Mouse (Mus musculus) limb, embryonic 11.5 days (tissue): Measurements from ENCODE around the gene Ugt1a7c. TPM values are rescaled to one million over a fixed set of nuclear protein-coding genes. Genes with fewer than 3 reads are reported as not detected.
"Not testable (repeated sequence)": the region's sequence is repeated elsewhere in the genome, so short reads cannot be mapped to it uniquely, and the experiment has no call there.

Experiments
- ATAC-seq: fragments of 200-750 bp; cut with Nextera tagmentation; 2 replicates; pipeline ENCODE4 v1.8.0; 2017; ENCODE audit warnings: low read depth; ENCODE audit not compliant: insufficient number of reproducible peaks, low FRiP score, low TSS enrichment
- DNase-seq: peaks from one replicate; pipeline ENCODE4 v3.0.0-alpha.2; 2015; ENCODE audit warnings: low spot score
- H3K27ac ChIP-seq: fragments of 300-500 bp; sonication (generic); replicated peaks from 2 replicates; pipeline ENCODE4 v1.5.1; 2014; ENCODE audit warnings: low read depth, mild to moderate bottlenecking, low read length
- H3K27me3 ChIP-seq: fragments of 300-500 bp; sonication (generic); 2 replicates; pipeline ENCODE4 v1.6.1; 2014; ENCODE audit warnings: mild to moderate bottlenecking, low read length, mixed read lengths; ENCODE audit not compliant: control insufficient read depth, insufficient read depth
- H3K36me3 ChIP-seq: fragments of 300-500 bp; sonication (generic); 2 replicates; pipeline ENCODE4 v1.6.1; 2014; ENCODE audit warnings: mild to moderate bottlenecking, low read length, moderate library complexity, mixed read lengths; ENCODE audit not compliant: control insufficient read depth, insufficient read depth
- H3K4me1 ChIP-seq: fragments of 300-500 bp; sonication (generic); 2 replicates; pipeline ENCODE4 v1.6.1; 2014; ENCODE audit warnings: low read length, mixed read lengths; ENCODE audit not compliant: control insufficient read depth, insufficient read depth
- H3K4me2 ChIP-seq: fragments of 300-500 bp; sonication (generic); 2 replicates; pipeline ENCODE4 v1.6.1; 2014; ENCODE audit warnings: low read depth, mild to moderate bottlenecking, moderate library complexity; ENCODE audit not compliant: severe bottlenecking
- H3K4me3 ChIP-seq: fragments of 300-500 bp; sonication (generic); 2 replicates; pipeline ENCODE4 v1.5.1; 2014; ENCODE audit warnings: low read depth, low read length
- H3K9ac ChIP-seq: fragments of 300-500 bp; sonication (generic); 2 replicates; pipeline ENCODE4 v1.6.1; 2014; ENCODE audit warnings: mild to moderate bottlenecking, low read length
- H3K9me3 ChIP-seq: fragments of 300-500 bp; sonication (generic); 2 replicates; pipeline ENCODE4 v1.6.1; 2016; ENCODE audit warnings: low read length; ENCODE audit not compliant: control insufficient read depth
- WGBS: fragments of 180-500 bp; shearing (Covaris S2); extraction: QIAGEN DNeasy Blood & Tissue Kit; methylation state at CpG from one replicate; pipeline ENCODE4 v1.1.7; 2014; 5-methylcytosine and 5-hydroxymethylcytosine counted together
- polyA plus RNA-seq: library from polyadenylated mRNA; unstranded; fragments of >200 nt; fragmentation: Nextera tagmentation; extraction: Ambion mirVana; gene quantifications from 2 replicates; pipeline ENCODE4 v1.2.1, GENCODE M21; 2014

The Ugt1a7c gene
- polyA plus RNA-seq, 1 experiment from 2014 or later = 0.79 TPM

GRCm38 (mm10) chr1:88103697-88104468 is 9.0 kb downstream of the Ugt1a7c start:
- not testable (repeated sequence) for DNase-seq, H3K4me1 ChIP-seq, H3K27ac ChIP-seq, H3K4me3 ChIP-seq, H3K9me3 ChIP-seq, H3K36me3 ChIP-seq, H3K4me2 ChIP-seq, H3K27me3 ChIP-seq, ATAC-seq, H3K9ac ChIP-seq
- WGBS = 77% methylated on average over 4 of the region's 5 CpGs

- Histone ChIP-seq H3K9me3 (no peaks in the 10 kb centered on the region), H3K27ac (no peak overlapping the region), H3K27me3 (no peaks in the 10 kb centered on the region), H3K9ac (no peak overlapping the region), H3K4me1 (no peaks in the 10 kb centered on the region), H3K4me3 (no peak overlapping the region), H3K36me3 (no peaks in the 10 kb centered on the region), H3K4me2 (no peak overlapping the region)
- DNase-seq (no peak), ATAC-seq (no peak)
- 93% methylated on average over 1 of the region's 1 CpGs for WGBS
Observed at GRCm38 (mm10) chr1:88104667-88105430, 10.0 kb downstream of the Ugt1a7c start.

- H3K27me3 ChIP-seq = no peaks in the 10 kb centered on the region
- no peak overlapping the region for H3K27ac ChIP-seq
- H3K4me3 ChIP-seq = no peak overlapping the region
- no peaks in the 10 kb centered on the region for H3K36me3 ChIP-seq
- 68% methylated on average over 2 of the region's 2 CpGs for WGBS
- DNase-seq = no peak
- H3K9me3 ChIP-seq = no peaks in the 10 kb centered on the region
- ATAC-seq = no peak
- no peak overlapping the region for H3K4me2 ChIP-seq
- no peak overlapping the region for H3K9ac ChIP-seq
- H3K4me1 ChIP-seq = no peaks in the 10 kb centered on the region
Observed at GRCm38 (mm10) chr1:88105656-88106055, 10.8 kb downstream of the Ugt1a7c start.

DNA sequence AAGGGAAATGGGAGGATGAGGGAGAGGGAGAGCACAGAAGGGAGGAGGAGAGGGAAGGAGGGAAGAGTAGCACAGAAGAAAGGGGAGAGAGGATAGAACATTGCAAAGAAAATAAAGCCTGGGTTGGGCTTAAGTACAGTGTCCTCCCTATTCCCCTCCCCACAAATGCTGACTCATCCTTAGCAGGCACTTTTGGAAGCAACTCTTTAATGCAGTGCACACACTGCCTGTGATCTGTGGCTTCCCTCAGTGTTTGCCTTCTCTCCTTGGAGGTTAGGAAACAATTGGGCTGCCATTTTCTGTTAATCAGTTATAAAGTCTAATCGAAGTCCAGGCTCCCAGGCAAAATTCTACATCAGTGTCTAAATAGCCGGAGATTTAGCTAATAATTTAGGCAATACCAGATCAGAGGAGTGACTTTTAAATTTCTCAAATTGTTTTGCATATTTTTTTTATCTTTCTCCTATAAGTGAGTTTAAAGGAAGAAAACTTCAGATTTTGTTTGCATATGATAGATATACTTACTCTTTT is 14.2 kb downstream of the Ugt1a7c start:
- DNase-seq, H3K9me3 ChIP-seq, H3K9ac ChIP-seq, H3K4me2 ChIP-seq, ATAC-seq, H3K27me3 ChIP-seq, H3K36me3 ChIP-seq, H3K4me1 ChIP-seq, H3K27ac ChIP-seq, H3K4me3 ChIP-seq: not testable (repeated sequence)
- WGBS = 86% methylated on average over 2 of the region's 2 CpGs

DNA sequence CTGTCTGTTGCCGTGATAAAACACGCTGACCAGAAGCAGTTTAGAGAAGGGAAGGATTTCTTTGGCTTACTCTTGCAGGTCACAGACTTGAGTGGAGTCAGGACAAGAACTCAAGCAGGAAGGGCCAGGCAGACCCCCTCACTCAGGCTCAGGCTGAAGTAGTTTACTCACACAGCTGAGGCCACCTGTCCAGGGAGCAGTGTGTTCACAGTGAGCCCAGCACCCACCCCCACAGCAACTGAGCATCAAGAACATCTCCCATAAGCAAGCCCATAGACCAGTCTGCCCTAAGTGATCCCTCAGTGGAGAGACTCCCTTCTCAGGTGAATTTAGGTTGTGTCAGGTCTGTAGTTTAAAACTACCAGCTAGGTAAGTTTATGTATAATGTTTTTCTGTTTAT is 14.7 kb downstream of the Ugt1a7c start:
- H3K9ac ChIP-seq, H3K36me3 ChIP-seq, H3K27ac ChIP-seq, H3K27me3 ChIP-seq, H3K4me2 ChIP-seq, H3K9me3 ChIP-seq, H3K4me1 ChIP-seq, ATAC-seq, H3K4me3 ChIP-seq, DNase-seq: not testable (repeated sequence)
- 83% methylated on average over 2 of the region's 2 CpGs for WGBS

GRCm38 (mm10) chr1:88112769-88113168 is 17.9 kb downstream of the Ugt1a7c start:
- not testable (repeated sequence) for DNase-seq, H3K36me3 ChIP-seq, H3K27ac ChIP-seq, H3K4me2 ChIP-seq, H3K9me3 ChIP-seq, ATAC-seq, H3K9ac ChIP-seq, H3K4me1 ChIP-seq, H3K4me3 ChIP-seq, H3K27me3 ChIP-seq
- 94% methylated on average over 6 of the region's 6 CpGs for WGBS

GRCm38 (mm10) chr1:88120550-88120949 is 25.7 kb downstream of the Ugt1a7c start:
- not testable (repeated sequence) for H3K4me2 ChIP-seq, DNase-seq, H3K9me3 ChIP-seq, H3K4me3 ChIP-seq, H3K27me3 ChIP-seq, H3K27ac ChIP-seq, H3K4me1 ChIP-seq, H3K9ac ChIP-seq, H3K36me3 ChIP-seq, ATAC-seq
- 21% methylated on average over 4 of the region's 4 CpGs for WGBS

GRCm38 (mm10) chr1:88121521-88121920 is 26.7 kb downstream of the Ugt1a7c start:
- H3K4me2 ChIP-seq, H3K9me3 ChIP-seq, H3K9ac ChIP-seq, H3K4me3 ChIP-seq, H3K27ac ChIP-seq, H3K27me3 ChIP-seq, DNase-seq, ATAC-seq, H3K36me3 ChIP-seq, H3K4me1 ChIP-seq: not testable (repeated sequence)
- WGBS = no CpG with 5 or more reads among the region's 1 CpGs
